Mouse (Mus musculus): ENCODE measurements at regions not wholly inside any gene's neighbourhood (a gene's known extent, or its start where the extent isn't known, plus 50 kb on each side); places are given as distances from the start of the nearest gene placed in this dataset.

- H3K4me1 ChIP-seq (ENCODE audit: control insufficient read depth, insufficient read depth, insufficient read length, low read length), result no peaks in the 10 kb centered on the region
- no peak overlapping the region for H3K27ac ChIP-seq (replicated peaks; ENCODE audit: low read depth, low read length)
- H3K4me3 ChIP-seq (ENCODE audit: insufficient read depth, low read depth, low read length), result no peak overlapping the region
Measured at GRCm38 (mm10) chr10:71679240-71679639, 331.7 kb downstream of the Ipmk start.

- Histone ChIP-seq H3K4me1 (ENCODE audit: control insufficient read depth, insufficient read depth, insufficient read length, low read length) (no peaks in the 10 kb centered on the region), H3K27ac (replicated peaks; ENCODE audit: low read depth, low read length) (no peak overlapping the region), H3K4me3 (ENCODE audit: insufficient read depth, low read depth, low read length) (no peak overlapping the region)
Measured at GRCm38 (mm10) chr10:71713456-71713855, 365.9 kb downstream of the Ipmk start.

- Histone ChIP-seq H3K4me3 (ENCODE audit: insufficient read depth, low read depth, low read length) (no peak overlapping the region), H3K4me1 (ENCODE audit: control insufficient read depth, insufficient read depth, insufficient read length, low read length) (no peaks in the 10 kb centered on the region), H3K27ac (replicated peaks; ENCODE audit: low read depth, low read length) (no peak overlapping the region)
Measured at GRCm38 (mm10) chr10:71727746-71728145, 380.2 kb downstream of the Ipmk start.

GRCm38 (mm10) chr10:71733821-71734220 lies 386.3 kb downstream of the Ipmk start:
- no peaks in the 10 kb centered on the region for H3K4me1 ChIP-seq (ENCODE audit: control insufficient read depth, insufficient read depth, insufficient read length, low read length)
- H3K4me3 ChIP-seq (ENCODE audit: insufficient read depth, low read depth, low read length), result no peak overlapping the region
- H3K27ac ChIP-seq (replicated peaks; ENCODE audit: low read depth, low read length), result no peak overlapping the region

GRCm38 (mm10) chr10:71734481-71734880 lies 386.9 kb downstream of the Ipmk start:
- Histone ChIP-seq H3K4me3 (ENCODE audit: insufficient read depth, low read depth, low read length) (no peak overlapping the region), H3K27ac (replicated peaks; ENCODE audit: low read depth, low read length) (no peak overlapping the region), H3K4me1 (ENCODE audit: control insufficient read depth, insufficient read depth, insufficient read length, low read length) (no peaks in the 10 kb centered on the region)

- Histone ChIP-seq H3K27ac (replicated peaks; ENCODE audit: low read depth, low read length) (no peak overlapping the region), H3K4me3 (ENCODE audit: insufficient read depth, low read depth, low read length) (no peak overlapping the region), H3K4me1 (ENCODE audit: control insufficient read depth, insufficient read depth, insufficient read length, low read length) (no peaks in the 10 kb centered on the region)
Measured at GRCm38 (mm10) chr10:71738280-71738679, 390.7 kb downstream of the Ipmk start.

- Histone ChIP-seq H3K4me3 (ENCODE audit: insufficient read depth, low read depth, low read length) (no peak overlapping the region), H3K4me1 (ENCODE audit: control insufficient read depth, insufficient read depth, insufficient read length, low read length) (no peaks in the 10 kb centered on the region), H3K27ac (replicated peaks; ENCODE audit: low read depth, low read length) (peak overlapping the region; percentile 60)
Measured at GRCm38 (mm10) chr10:71748557-71749493, 401.3 kb downstream of the Ipmk start.

- no peak overlapping the region for H3K27ac ChIP-seq (replicated peaks; ENCODE audit: low read depth, low read length)
- no peaks in the 10 kb centered on the region for H3K4me1 ChIP-seq (ENCODE audit: control insufficient read depth, insufficient read depth, insufficient read length, low read length)
- no peak overlapping the region for H3K4me3 ChIP-seq (ENCODE audit: insufficient read depth, low read depth, low read length)
Measured at GRCm38 (mm10) chr10:71753255-71753654, 405.7 kb downstream of the Ipmk start.

GRCm38 (mm10) chr10:71754799-71755198 lies 407.2 kb downstream of the Ipmk start:
- Histone ChIP-seq H3K4me1 (ENCODE audit: control insufficient read depth, insufficient read depth, insufficient read length, low read length) (no peaks in the 10 kb centered on the region), H3K4me3 (ENCODE audit: insufficient read depth, low read depth, low read length) (no peak overlapping the region), H3K27ac (replicated peaks; ENCODE audit: low read depth, low read length) (no peak overlapping the region)

- Histone ChIP-seq H3K4me1 (ENCODE audit: control insufficient read depth, insufficient read depth, insufficient read length, low read length) (no peaks in the 10 kb centered on the region), H3K27ac (replicated peaks; ENCODE audit: low read depth, low read length) (no peak overlapping the region), H3K4me3 (ENCODE audit: insufficient read depth, low read depth, low read length) (no peak overlapping the region)
Measured at GRCm38 (mm10) chr10:71778903-71779302, 431.3 kb downstream of the Ipmk start.

GRCm38 (mm10) chr10:71789241-71789640 lies 441.7 kb downstream of the Ipmk start:
- Histone ChIP-seq H3K4me3 (ENCODE audit: insufficient read depth, low read depth, low read length) (no peak overlapping the region), H3K27ac (replicated peaks; ENCODE audit: low read depth, low read length) (no peak overlapping the region), H3K4me1 (ENCODE audit: control insufficient read depth, insufficient read depth, insufficient read length, low read length) (no peaks in the 10 kb centered on the region)

- Histone ChIP-seq H3K4me3 (ENCODE audit: insufficient read depth, low read depth, low read length) (no peak overlapping the region), H3K4me1 (ENCODE audit: control insufficient read depth, insufficient read depth, insufficient read length, low read length) (no peaks in the 10 kb centered on the region), H3K27ac (replicated peaks; ENCODE audit: low read depth, low read length) (no peak overlapping the region)
Measured at GRCm38 (mm10) chr10:71789936-71790335, 442.4 kb downstream of the Ipmk start.

- no peaks in the 10 kb centered on the region for H3K4me1 ChIP-seq (ENCODE audit: control insufficient read depth, insufficient read depth, insufficient read length, low read length)
- no peak overlapping the region for H3K4me3 ChIP-seq (ENCODE audit: insufficient read depth, low read depth, low read length)
- no peak overlapping the region for H3K27ac ChIP-seq (replicated peaks; ENCODE audit: low read depth, low read length)
Measured at GRCm38 (mm10) chr10:71798638-71799037, 451.1 kb downstream of the Ipmk start.

GRCm38 (mm10) chr10:71802457-71802856 lies 454.9 kb downstream of the Ipmk start:
- Histone ChIP-seq H3K4me3 (ENCODE audit: insufficient read depth, low read depth, low read length) (no peak overlapping the region), H3K4me1 (ENCODE audit: control insufficient read depth, insufficient read depth, insufficient read length, low read length) (no peaks in the 10 kb centered on the region), H3K27ac (replicated peaks; ENCODE audit: low read depth, low read length) (no peak overlapping the region)

GRCm38 (mm10) chr10:71832633-71833032 lies 485.1 kb downstream of the Ipmk start:
- H3K4me3 ChIP-seq (ENCODE audit: insufficient read depth, low read depth, low read length), result no peak overlapping the region

GRCm38 (mm10) chr10:71835018-71835417 lies 487.5 kb downstream of the Ipmk start:
- no peaks in the 10 kb centered on the region for H3K4me1 ChIP-seq (ENCODE audit: control insufficient read depth, insufficient read depth, insufficient read length, low read length)
- no peak overlapping the region for H3K27ac ChIP-seq (replicated peaks; ENCODE audit: low read depth, low read length)
- no peak overlapping the region for H3K4me3 ChIP-seq (ENCODE audit: insufficient read depth, low read depth, low read length)

More at GRCm38 (mm10) chr10:71832633-71833032, 485.1 kb downstream of the Ipmk start:
- Histone ChIP-seq H3K4me1 (ENCODE audit: control insufficient read depth, insufficient read depth, insufficient read length, low read length) (no peaks in the 10 kb centered on the region), H3K27ac (replicated peaks; ENCODE audit: low read depth, low read length) (no peak overlapping the region)
